Mouse (Mus musculus): ENCODE measurements around the gene Hsd17b14.

Hsd17b14 gene

GRCm38 (mm10) chr7:45598960-45599879, 44.5 kb downstream of the Hsd17b14 start:
- no peak for DNase-seq (ENCODE audit: low spot score)

GRCm38 (mm10) chr7:45605704-45606289, 51.1 kb downstream of the Hsd17b14 start:
- no peak for DNase-seq (ENCODE audit: low spot score)

DNA sequence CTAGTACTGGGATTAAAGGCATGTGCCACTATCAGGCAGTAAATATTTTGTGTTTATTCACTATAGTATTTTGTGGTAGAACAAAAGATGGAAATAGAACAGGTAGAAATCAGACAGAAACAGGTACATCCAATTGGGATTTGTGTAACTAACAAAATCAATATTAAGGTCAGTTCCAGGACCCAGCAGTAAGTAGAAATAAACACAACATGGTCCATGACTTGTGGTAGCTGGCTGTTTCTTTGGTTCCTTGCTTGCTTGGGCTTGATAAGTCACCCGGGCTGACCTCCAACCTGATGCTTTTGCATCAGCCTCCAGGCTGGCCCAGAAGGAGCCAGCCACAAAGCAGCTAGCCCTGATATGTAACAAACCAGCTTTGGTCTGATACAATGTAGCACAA, 54.8 kb downstream of the Hsd17b14 start:
- DNase-seq (ENCODE audit: low spot score) = no peak

DNA sequence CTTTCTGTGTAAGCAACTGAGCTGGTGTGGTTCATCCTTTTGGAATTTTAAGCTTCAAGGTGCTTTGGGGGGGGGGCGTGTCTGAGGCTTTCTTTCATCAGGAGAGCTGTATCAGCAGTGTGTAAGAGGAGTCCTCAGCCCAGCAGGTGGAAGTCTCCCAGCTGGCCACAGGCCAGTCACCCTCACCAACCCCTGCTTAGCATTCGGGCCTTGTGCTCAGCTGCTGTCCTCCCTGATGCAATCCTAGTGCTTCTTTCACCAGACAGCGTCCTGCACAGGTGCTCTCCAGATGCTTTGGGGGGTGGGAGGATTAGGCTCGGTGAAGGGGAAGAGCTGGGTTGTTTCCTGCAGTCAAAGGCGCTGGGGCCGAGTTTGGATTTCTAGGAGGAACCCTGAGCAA, 61.6 kb downstream of the Hsd17b14 start:
- no peak for DNase-seq (ENCODE audit: low spot score)

DNA sequence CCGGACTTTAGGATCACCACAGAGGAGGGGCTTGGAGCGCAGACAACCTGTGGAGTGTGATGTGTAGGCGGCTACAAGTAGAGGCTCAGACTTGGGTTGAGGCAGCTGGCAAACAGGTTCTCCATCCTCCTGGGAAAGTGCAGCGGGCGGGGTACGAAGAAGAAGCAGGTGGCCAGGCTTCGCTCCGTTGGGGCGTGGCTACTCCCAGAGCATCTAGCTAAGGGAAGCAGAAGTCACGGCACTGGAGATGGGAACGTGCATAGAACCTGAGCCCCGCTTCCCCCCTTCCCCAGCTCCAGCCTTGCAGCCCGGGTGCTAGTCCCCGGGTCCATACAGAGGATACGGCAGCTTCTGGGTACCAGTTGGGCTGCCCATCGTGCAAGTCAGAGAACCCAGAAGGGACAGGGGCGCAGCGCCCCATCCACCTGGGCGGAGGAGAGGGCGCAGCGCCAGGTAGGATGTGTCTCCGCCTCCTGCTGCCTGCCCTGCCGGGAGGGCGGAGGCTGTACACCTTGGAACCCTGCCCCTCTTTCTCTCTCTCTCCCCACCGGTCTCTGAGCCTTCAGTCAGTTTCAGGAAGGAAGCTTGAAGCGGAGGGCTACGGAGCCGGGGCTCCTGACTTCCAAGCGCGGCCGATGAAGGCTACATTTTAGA, 62.5 kb downstream of the Hsd17b14 start, which contains the start of gene Fut1:
Gene Fut1 (plus strand): TSS at position 248 of the 654 bp plus-strand sequence.
- no peak for DNase-seq (ENCODE audit: low spot score)

All from retina, embryonic 14.5 days (tissue).